Mouse (Mus musculus): ENCODE data around the gene Bsn. TPM values are rescaled to one million over a fixed set of nuclear protein-coding genes. Genes with fewer than 3 reads are reported as not detected.

Bsn gene
- polyA plus RNA-seq, 1 experiment from 2014 or later, result 4.7 TPM

DNA sequence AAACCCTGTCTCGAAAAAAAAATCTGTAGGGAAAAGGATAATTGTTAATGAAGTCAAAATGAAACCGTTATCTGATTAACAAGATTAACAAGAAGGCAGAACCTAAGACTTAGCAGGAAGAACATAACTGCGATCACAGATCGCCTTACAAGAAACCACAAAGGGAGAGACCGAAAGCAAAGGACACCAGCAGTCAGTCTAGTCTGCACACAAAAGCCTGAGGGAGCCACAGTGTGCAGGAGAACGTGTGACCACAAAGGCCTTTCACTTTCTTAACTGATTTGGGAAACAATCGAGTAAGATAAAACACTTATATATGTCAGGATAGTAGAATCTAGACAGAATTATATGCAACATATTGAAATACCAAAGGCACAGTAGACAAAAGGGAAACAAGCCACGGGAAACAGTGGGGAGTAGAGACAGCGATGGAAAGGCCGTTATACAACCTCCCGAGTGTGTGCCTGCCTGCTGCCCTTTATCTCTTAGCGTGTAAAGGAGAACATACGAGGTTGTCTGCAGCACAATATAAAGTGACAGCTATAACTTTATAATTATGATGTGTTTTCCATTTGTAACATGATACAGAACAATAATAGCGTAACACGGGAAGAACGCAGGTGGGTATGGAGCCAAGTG, 26.4 kb downstream of the Bsn start:
- Histone ChIP-seq H3K4me3 (no peak overlapping the region), H3K27ac (no peak overlapping the region), H3K36me3 (ENCODE audit: poor library complexity, severe bottlenecking) (no peaks in the 10 kb centered on the region), H3K9ac (no peak overlapping the region), H3K27me3 (no peaks in the 10 kb centered on the region), H3K4me1 (no peaks in the 10 kb centered on the region), H3K9me3 (replicated peaks) (no peaks in the 10 kb centered on the region), H3K4me2 (no peak overlapping the region)
- no peak for ATAC-seq
- 77% methylated on average over 16 of the region's 16 CpGs for WGBS

- no peak overlapping the region for H3K4me3 ChIP-seq
- H3K9ac ChIP-seq, result no peak overlapping the region
- no peak for ATAC-seq
- H3K4me1 ChIP-seq, result no peaks in the 10 kb centered on the region
- H3K27me3 ChIP-seq, result no peaks in the 10 kb centered on the region
- no peak overlapping the region for H3K4me2 ChIP-seq
- no peak overlapping the region for H3K27ac ChIP-seq
- no peaks in the 10 kb centered on the region for H3K9me3 ChIP-seq (replicated peaks)
- H3K36me3 ChIP-seq (ENCODE audit: poor library complexity, severe bottlenecking), result no peaks in the 10 kb centered on the region
- 78% methylated on average over 7 of the region's 7 CpGs for WGBS
Observed at GRCm38 (mm10) chr9:108157891-108158290, 32.3 kb downstream of the Bsn start.

DNA sequence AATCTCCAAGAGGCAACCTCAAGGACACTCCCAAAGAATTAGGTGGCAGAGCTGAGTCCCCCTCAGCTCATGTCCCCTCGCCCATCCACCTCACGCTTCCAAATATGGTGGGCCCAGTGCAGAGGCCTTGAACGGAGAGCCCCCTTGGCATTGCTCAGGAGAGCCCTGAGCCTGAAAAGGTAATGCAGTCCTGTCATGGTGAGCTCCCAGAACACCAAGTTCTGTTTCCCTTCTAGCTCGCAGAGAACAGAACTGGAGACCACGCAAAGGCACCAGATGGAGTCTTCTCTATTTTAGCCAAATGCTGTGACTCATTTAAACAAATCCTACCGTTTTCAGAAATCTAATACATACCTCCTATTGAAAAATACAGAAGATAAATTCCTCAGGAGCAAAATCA, 32.7 kb downstream of the Bsn start:
- ATAC-seq, result no peak
- H3K27ac ChIP-seq, result no peak overlapping the region
- H3K27me3 ChIP-seq, result no peaks in the 10 kb centered on the region
- no peak overlapping the region for H3K9ac ChIP-seq
- no peak overlapping the region for H3K4me2 ChIP-seq
- 85% methylated on average over 6 of the region's 6 CpGs for WGBS
- no peaks in the 10 kb centered on the region for H3K4me1 ChIP-seq
- H3K9me3 ChIP-seq (replicated peaks), result no peaks in the 10 kb centered on the region
- no peak overlapping the region for H3K4me3 ChIP-seq
- no peaks in the 10 kb centered on the region for H3K36me3 ChIP-seq (ENCODE audit: poor library complexity, severe bottlenecking)

DNA sequence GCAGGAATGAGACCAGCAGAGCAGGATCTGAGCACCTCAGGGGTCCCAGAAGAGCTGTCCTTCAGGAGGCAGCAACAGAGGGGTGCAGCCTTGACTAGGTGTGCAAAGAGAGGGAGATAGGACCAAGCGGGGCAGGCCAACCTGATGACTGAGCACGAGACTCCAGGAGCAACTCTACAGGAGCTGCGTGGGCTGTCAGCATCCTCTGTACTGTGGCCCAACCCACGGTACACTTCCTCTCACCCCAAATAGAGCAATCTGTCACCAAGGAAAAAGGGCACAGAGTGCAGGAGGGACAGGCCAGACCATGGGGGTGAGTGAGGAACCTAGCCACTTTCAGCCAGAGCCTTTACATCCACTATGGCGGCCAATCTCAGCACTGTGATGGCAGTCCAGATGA, 33.4 kb downstream of the Bsn start:
- H3K9me3 ChIP-seq (replicated peaks), result no peaks in the 10 kb centered on the region; the same call in 1 of the 2 replicates
- no peaks in the 10 kb centered on the region for H3K4me1 ChIP-seq
- no peak for ATAC-seq
- H3K4me2 ChIP-seq, result no peak overlapping the region
- no peaks in the 10 kb centered on the region for H3K36me3 ChIP-seq (ENCODE audit: poor library complexity, severe bottlenecking)
- 88% methylated on average over 5 of the region's 5 CpGs for whole genome bisulfite sequencing
- H3K9ac ChIP-seq, result no peak overlapping the region
- H3K27me3 ChIP-seq, result no peaks in the 10 kb centered on the region
- no peak overlapping the region for H3K27ac ChIP-seq
- H3K4me3 ChIP-seq, result no peak overlapping the region

DNA sequence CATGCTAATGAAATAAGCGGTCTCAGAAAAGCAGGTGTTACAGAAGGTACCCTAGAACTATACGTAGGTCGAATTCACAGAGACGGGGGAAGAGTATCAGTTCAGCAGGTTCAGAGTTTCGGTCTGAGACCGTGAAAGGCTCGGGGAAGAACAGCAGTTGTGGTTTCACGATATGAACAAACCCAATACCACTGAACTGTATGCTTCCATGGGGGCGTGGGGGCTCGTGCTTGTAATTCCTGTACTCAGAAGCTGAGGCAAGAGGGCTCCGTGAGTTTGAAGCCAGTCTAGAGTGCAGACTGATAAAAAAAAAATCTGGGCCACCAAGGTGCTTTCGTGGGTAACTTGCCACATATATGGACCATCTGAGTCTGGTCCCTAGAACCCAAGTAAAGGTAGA, 35.4 kb downstream of the Bsn start:
- H3K27ac ChIP-seq, result no peak overlapping the region; the same call in 1 of the 2 replicates

GRCm38 (mm10) chr9:108153516-108154448, 36.4 kb downstream of the Bsn start:
- Histone ChIP-seq H3K9me3 (replicated peaks) (no peaks in the 10 kb centered on the region; the same call in 1 of the 2 replicates), H3K9ac (no peak overlapping the region), H3K36me3 (ENCODE audit: poor library complexity, severe bottlenecking) (no peaks in the 10 kb centered on the region), H3K27me3 (no peaks in the 10 kb centered on the region), H3K4me1 (no peaks in the 10 kb centered on the region), H3K27ac (peak overlapping the region; percentile 40; the same call in 1 of the 2 replicates), H3K4me3 (no peak overlapping the region), H3K4me2 (peak overlapping the region; percentile 2; the same call in 1 of the 2 replicates)
- WGBS, result 86% methylated on average over 12 of the region's 12 CpGs
- ATAC-seq, result peak; percentile 24; the same call in 1 of the 2 replicates

More for the DNA sequence above, 35.4 kb downstream of the Bsn start:
- Histone ChIP-seq H3K4me3 (no peak overlapping the region), H3K27me3 (no peaks in the 10 kb centered on the region), H3K9ac (no peak overlapping the region), H3K9me3 (replicated peaks) (no peaks in the 10 kb centered on the region; the same call in 1 of the 2 replicates), H3K4me2 (no peak overlapping the region), H3K36me3 (ENCODE audit: poor library complexity, severe bottlenecking) (no peaks in the 10 kb centered on the region), H3K4me1 (no peaks in the 10 kb centered on the region)
- ATAC-seq, result no peak
- WGBS, result 91% methylated on average over 12 of the region's 12 CpGs

DNA sequence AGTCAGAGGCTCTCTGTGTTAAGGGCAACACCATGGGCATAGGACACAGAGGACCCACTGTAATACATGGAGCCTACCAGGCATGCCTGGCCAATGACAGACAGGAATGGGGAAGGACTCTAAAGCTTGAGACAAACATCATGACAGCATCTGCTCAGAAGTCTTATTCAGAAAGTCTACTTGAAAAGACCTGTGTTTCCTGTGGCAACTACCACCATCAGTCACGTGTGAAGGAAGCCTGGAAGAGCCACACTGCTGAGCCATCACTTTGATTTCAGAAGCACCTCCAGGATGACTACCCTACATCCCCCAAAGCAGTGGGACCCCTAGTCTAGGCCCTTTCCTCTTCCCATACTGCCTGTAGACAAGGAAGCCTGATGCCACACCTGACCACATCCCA, 39.7 kb downstream of the Bsn start:
- Histone ChIP-seq H3K27ac (no peak overlapping the region), H3K36me3 (ENCODE audit: poor library complexity, severe bottlenecking) (no peaks in the 10 kb centered on the region), H3K4me1 (no peaks in the 10 kb centered on the region), H3K9ac (no peak overlapping the region), H3K9me3 (replicated peaks) (no peaks in the 10 kb centered on the region; the same call in 1 of the 2 replicates), H3K4me2 (no peak overlapping the region), H3K4me3 (no peak overlapping the region), H3K27me3 (no peaks in the 10 kb centered on the region)
- WGBS, result 80% methylated on average over 1 of the region's 1 CpGs
- no peak for ATAC-seq

DNA sequence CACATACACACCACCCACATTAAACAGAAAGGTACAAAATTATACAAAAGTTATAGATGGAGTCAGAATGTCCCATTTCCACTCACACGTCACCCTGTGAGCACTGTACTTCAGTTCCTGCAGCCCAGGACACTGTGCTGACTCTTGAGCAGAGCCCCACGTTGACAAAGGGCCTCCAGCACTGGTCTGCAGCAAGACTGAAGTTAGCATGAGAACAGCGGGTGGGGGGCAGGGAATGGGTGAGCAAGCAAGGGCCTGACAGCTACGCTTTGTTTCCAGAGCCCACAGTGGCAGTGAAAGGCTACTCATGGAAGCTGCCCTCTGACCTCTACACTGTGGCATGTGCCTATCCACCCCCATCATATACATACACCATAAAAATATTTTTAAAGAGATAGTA, 40.4 kb downstream of the Bsn start:
- no peak overlapping the region for H3K9ac ChIP-seq
- H3K27me3 ChIP-seq, result no peaks in the 10 kb centered on the region
- no peaks in the 10 kb centered on the region; the same call in 1 of the 2 replicates for H3K9me3 ChIP-seq (replicated peaks)
- ATAC-seq, result no peak
- WGBS, result 32% methylated on average over 4 of the region's 4 CpGs
- no peak overlapping the region for H3K4me2 ChIP-seq
- no peak overlapping the region for H3K27ac ChIP-seq
- no peak overlapping the region for H3K4me3 ChIP-seq
- no peaks in the 10 kb centered on the region for H3K36me3 ChIP-seq (ENCODE audit: poor library complexity, severe bottlenecking)
- H3K4me1 ChIP-seq, result no peaks in the 10 kb centered on the region

DNA sequence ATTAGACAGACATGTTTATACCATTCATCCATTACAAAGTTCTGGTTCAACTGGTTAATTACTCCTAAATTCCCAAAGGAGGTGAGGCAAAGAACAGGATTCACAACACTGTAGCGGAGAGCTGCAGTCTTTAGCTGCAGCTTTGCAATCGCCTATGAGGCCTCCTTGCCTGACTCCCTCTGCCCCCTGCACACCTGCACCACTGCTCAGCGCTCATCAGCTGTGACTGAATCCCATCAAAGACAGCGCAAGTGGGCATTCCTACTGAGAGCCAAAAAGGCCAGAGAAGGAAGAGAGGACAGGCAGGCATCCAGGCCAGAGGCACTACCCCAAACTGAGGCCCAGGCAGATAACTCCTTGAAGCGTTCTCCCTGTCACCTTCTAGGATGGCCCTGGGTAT, 42.6 kb downstream of the Bsn start:
- Histone ChIP-seq H3K27ac (no peak overlapping the region), H3K4me1 (no peaks in the 10 kb centered on the region), H3K9me3 (replicated peaks) (no peaks in the 10 kb centered on the region; the same call in 1 of the 2 replicates), H3K4me3 (no peak overlapping the region), H3K4me2 (no peak overlapping the region), H3K9ac (no peak overlapping the region), H3K36me3 (ENCODE audit: poor library complexity, severe bottlenecking) (no peaks in the 10 kb centered on the region), H3K27me3 (no peaks in the 10 kb centered on the region)
- no peak for ATAC-seq
- WGBS, result 73% methylated on average over 5 of the region's 5 CpGs

- Histone ChIP-seq H3K4me2 (no peak overlapping the region), H3K9me3 (replicated peaks) (no peaks in the 10 kb centered on the region), H3K27me3 (no peaks in the 10 kb centered on the region), H3K4me1 (no peaks in the 10 kb centered on the region), H3K4me3 (no peak overlapping the region), H3K36me3 (ENCODE audit: poor library complexity, severe bottlenecking) (no peaks in the 10 kb centered on the region), H3K9ac (no peak overlapping the region), H3K27ac (no peak overlapping the region)
- 83% methylated on average over 4 of the region's 4 CpGs for WGBS
- no peak for ATAC-seq
Observed at GRCm38 (mm10) chr9:108146451-108146850, 43.7 kb downstream of the Bsn start.

DNA sequence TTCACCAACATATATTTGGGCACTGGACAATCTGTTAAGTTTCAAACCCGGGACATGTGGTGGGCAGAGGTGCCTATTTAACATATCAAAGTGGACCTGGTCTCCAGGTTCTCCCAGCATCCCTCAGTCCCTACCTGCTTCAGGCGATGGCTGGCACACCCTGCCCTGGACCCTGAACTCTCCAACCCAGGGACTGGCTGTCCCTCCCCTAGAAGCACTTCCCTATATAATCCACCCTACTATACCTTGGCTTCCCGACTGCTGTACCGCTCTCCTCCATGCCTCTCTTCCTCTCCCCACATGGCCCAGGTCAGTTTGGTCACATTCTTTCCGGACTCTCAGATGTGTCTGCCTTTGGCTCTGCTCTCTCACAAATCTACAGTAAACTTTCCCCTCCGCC, 44.4 kb downstream of the Bsn start:
- H3K27ac ChIP-seq, result no peak overlapping the region
- no peaks in the 10 kb centered on the region for H3K27me3 ChIP-seq
- 78% methylated on average over 6 of the region's 6 CpGs for WGBS
- no peak for ATAC-seq
- H3K4me3 ChIP-seq, result no peak overlapping the region
- no peaks in the 10 kb centered on the region for H3K36me3 ChIP-seq (ENCODE audit: poor library complexity, severe bottlenecking)
- no peak overlapping the region for H3K4me2 ChIP-seq
- no peaks in the 10 kb centered on the region for H3K4me1 ChIP-seq
- no peaks in the 10 kb centered on the region for H3K9me3 ChIP-seq (replicated peaks)
- H3K9ac ChIP-seq, result no peak overlapping the region; the same call in 1 of the 2 replicates

Data from forebrain, embryonic 13.5 days (tissue).